Mouse (Mus musculus): ENCODE measurements at regions not wholly inside any gene's neighbourhood (a gene's known extent, or its start where the extent isn't known, plus 50 kb on each side); places are given as distances from the start of the nearest gene placed in this dataset.

- Histone ChIP-seq H3K27me3 (ENCODE audit: control insufficient read depth, insufficient read depth, low read length, poor library complexity, severe bottlenecking) (no peaks in the 10 kb centered on the region), H3K36me3 (ENCODE audit: control insufficient read depth, insufficient read depth, low read length, poor library complexity, severe bottlenecking) (no peaks in the 10 kb centered on the region), H3K27ac (ENCODE audit: insufficient read depth, low read length) (no peak overlapping the region), H3K4me3 (ENCODE audit: low read depth, low read length) (no peak overlapping the region), H3K9me3 (replicated peaks; ENCODE audit: control insufficient read depth, insufficient read depth, low read length, poor library complexity, severe bottlenecking) (no peaks in the 10 kb centered on the region), H3K4me1 (ENCODE audit: control insufficient read depth, insufficient read depth, low read length) (no peaks in the 10 kb centered on the region), H3K9ac (ENCODE audit: low read depth, poor library complexity, severe bottlenecking) (no peak overlapping the region)
- no peak for TF ChIP-seq POLR2A (IDR thresholded peaks at IDR 0.05; ENCODE audit: insufficient read depth, low read length)
- no peak for TF ChIP-seq CTCF (IDR thresholded peaks at IDR 0.05; ENCODE audit: low read depth, low read length)
- TF ChIP-seq EP300 (IDR thresholded peaks at IDR 0.05; ENCODE audit: insufficient read depth, low read depth, low read length): no peak
Observed at GRCm38 (mm10) chr3:148550716-148551115, 439.6 kb downstream of the Adgrl2 start.

- Histone ChIP-seq H3K27ac (ENCODE audit: insufficient read depth, low read length) (no peak overlapping the region), H3K9me3 (replicated peaks; ENCODE audit: control insufficient read depth, insufficient read depth, low read length, poor library complexity, severe bottlenecking) (no peaks in the 10 kb centered on the region), H3K27me3 (ENCODE audit: control insufficient read depth, insufficient read depth, low read length, poor library complexity, severe bottlenecking) (no peaks in the 10 kb centered on the region), H3K9ac (ENCODE audit: low read depth, poor library complexity, severe bottlenecking) (no peak overlapping the region), H3K4me3 (ENCODE audit: low read depth, low read length) (no peak overlapping the region), H3K4me1 (ENCODE audit: control insufficient read depth, insufficient read depth, low read length) (no peaks in the 10 kb centered on the region), H3K36me3 (ENCODE audit: control insufficient read depth, insufficient read depth, low read length, poor library complexity, severe bottlenecking) (no peaks in the 10 kb centered on the region)
- no peak for TF ChIP-seq EP300 (IDR thresholded peaks at IDR 0.05; ENCODE audit: insufficient read depth, low read depth, low read length)
- TF ChIP-seq POLR2A (IDR thresholded peaks at IDR 0.05; ENCODE audit: insufficient read depth, low read length): no peak
- TF ChIP-seq CTCF (IDR thresholded peaks at IDR 0.05; ENCODE audit: low read depth, low read length): no peak
Observed at GRCm38 (mm10) chr3:148544929-148545328, 445.4 kb downstream of the Adgrl2 start.

GRCm38 (mm10) chr3:148542217-148542616 is 448.1 kb downstream of the Adgrl2 start:
- Histone ChIP-seq H3K4me3 (ENCODE audit: low read depth, low read length) (no peak overlapping the region), H3K36me3 (ENCODE audit: control insufficient read depth, insufficient read depth, low read length, poor library complexity, severe bottlenecking) (no peaks in the 10 kb centered on the region), H3K9me3 (replicated peaks; ENCODE audit: control insufficient read depth, insufficient read depth, low read length, poor library complexity, severe bottlenecking) (no peaks in the 10 kb centered on the region), H3K4me1 (ENCODE audit: control insufficient read depth, insufficient read depth, low read length) (no peaks in the 10 kb centered on the region), H3K27ac (ENCODE audit: insufficient read depth, low read length) (no peak overlapping the region), H3K27me3 (ENCODE audit: control insufficient read depth, insufficient read depth, low read length, poor library complexity, severe bottlenecking) (no peaks in the 10 kb centered on the region), H3K9ac (ENCODE audit: low read depth, poor library complexity, severe bottlenecking) (no peak overlapping the region)
- no peak for TF ChIP-seq CTCF (IDR thresholded peaks at IDR 0.05; ENCODE audit: low read depth, low read length)
- no peak for TF ChIP-seq EP300 (IDR thresholded peaks at IDR 0.05; ENCODE audit: insufficient read depth, low read depth, low read length)
- no peak for TF ChIP-seq POLR2A (IDR thresholded peaks at IDR 0.05; ENCODE audit: insufficient read depth, low read length)

GRCm38 (mm10) chr3:148537669-148538271 is 452.6 kb downstream of the Adgrl2 start:
- no peaks in the 10 kb centered on the region for H3K9me3 ChIP-seq (replicated peaks; ENCODE audit: control insufficient read depth, insufficient read depth, low read length, poor library complexity, severe bottlenecking)
- no peak overlapping the region for H3K27ac ChIP-seq (ENCODE audit: insufficient read depth, low read length)
- no peak overlapping the region for H3K9ac ChIP-seq (ENCODE audit: low read depth, poor library complexity, severe bottlenecking)
- no peak for TF ChIP-seq POLR2A (IDR thresholded peaks at IDR 0.05; ENCODE audit: insufficient read depth, low read length)
- TF ChIP-seq CTCF (IDR thresholded peaks at IDR 0.05; ENCODE audit: low read depth, low read length): no peak
- no peak for TF ChIP-seq EP300 (IDR thresholded peaks at IDR 0.05; ENCODE audit: insufficient read depth, low read depth, low read length)
- H3K36me3 ChIP-seq (ENCODE audit: control insufficient read depth, insufficient read depth, low read length, poor library complexity, severe bottlenecking): no peaks in the 10 kb centered on the region
- no peaks in the 10 kb centered on the region for H3K27me3 ChIP-seq (ENCODE audit: control insufficient read depth, insufficient read depth, low read length, poor library complexity, severe bottlenecking)
- H3K4me1 ChIP-seq (ENCODE audit: control insufficient read depth, insufficient read depth, low read length): no peaks in the 10 kb centered on the region
- no peak overlapping the region for H3K4me3 ChIP-seq (ENCODE audit: low read depth, low read length)

- TF ChIP-seq POLR2A (IDR thresholded peaks at IDR 0.05; ENCODE audit: insufficient read depth, low read length): no peak
- no peak for TF ChIP-seq CTCF (IDR thresholded peaks at IDR 0.05; ENCODE audit: low read depth, low read length)
- no peak for TF ChIP-seq EP300 (IDR thresholded peaks at IDR 0.05; ENCODE audit: insufficient read depth, low read depth, low read length)
- H3K4me3 ChIP-seq (ENCODE audit: low read depth, low read length): no peak overlapping the region
- H3K9me3 ChIP-seq (replicated peaks; ENCODE audit: control insufficient read depth, insufficient read depth, low read length, poor library complexity, severe bottlenecking): no peaks in the 10 kb centered on the region
- no peak overlapping the region for H3K27ac ChIP-seq (ENCODE audit: insufficient read depth, low read length)
- H3K27me3 ChIP-seq (ENCODE audit: control insufficient read depth, insufficient read depth, low read length, poor library complexity, severe bottlenecking): no peaks in the 10 kb centered on the region
- no peak overlapping the region for H3K9ac ChIP-seq (ENCODE audit: low read depth, poor library complexity, severe bottlenecking)
- no peaks in the 10 kb centered on the region for H3K4me1 ChIP-seq (ENCODE audit: control insufficient read depth, insufficient read depth, low read length)
- no peaks in the 10 kb centered on the region for H3K36me3 ChIP-seq (ENCODE audit: control insufficient read depth, insufficient read depth, low read length, poor library complexity, severe bottlenecking)
Observed at GRCm38 (mm10) chr3:148529893-148530292, 460.5 kb downstream of the Adgrl2 start.

GRCm38 (mm10) chr3:148510381-148510780 is 480.0 kb downstream of the Adgrl2 start:
- Histone ChIP-seq H3K4me1 (ENCODE audit: control insufficient read depth, insufficient read depth, low read length) (no peaks in the 10 kb centered on the region), H3K27ac (ENCODE audit: insufficient read depth, low read length) (no peak overlapping the region), H3K36me3 (ENCODE audit: control insufficient read depth, insufficient read depth, low read length, poor library complexity, severe bottlenecking) (no peaks in the 10 kb centered on the region), H3K9me3 (replicated peaks; ENCODE audit: control insufficient read depth, insufficient read depth, low read length, poor library complexity, severe bottlenecking) (no peaks in the 10 kb centered on the region), H3K27me3 (ENCODE audit: control insufficient read depth, insufficient read depth, low read length, poor library complexity, severe bottlenecking) (no peaks in the 10 kb centered on the region), H3K4me3 (ENCODE audit: low read depth, low read length) (no peak overlapping the region), H3K9ac (ENCODE audit: low read depth, poor library complexity, severe bottlenecking) (no peak overlapping the region)
- no peak for TF ChIP-seq CTCF (IDR thresholded peaks at IDR 0.05; ENCODE audit: low read depth, low read length)
- no peak for TF ChIP-seq EP300 (IDR thresholded peaks at IDR 0.05; ENCODE audit: insufficient read depth, low read depth, low read length)
- no peak for TF ChIP-seq POLR2A (IDR thresholded peaks at IDR 0.05; ENCODE audit: insufficient read depth, low read length)

Measured in ES-Bruce4 (cell line).